Mouse (Mus musculus) ES-E14 (cell line): Measurements from ENCODE around the gene Akap2.

Experiments used
- CHD2 ChIP-seq: IDR thresholded peaks from 2 replicates; pipeline ENCODE4 v1.6.1; 2014; ENCODE audit warnings: mild to moderate bottlenecking, low read depth, low read length, inconsistent platforms
- HCFC1 ChIP-seq: IDR thresholded peaks from 2 replicates; pipeline ENCODE4 v1.6.1; 2012; ENCODE audit warnings: low read length, inconsistent platforms, borderline replicate concordance; ENCODE audit not compliant: insufficient read depth
- MAFK ChIP-seq: IDR thresholded peaks from 2 replicates; pipeline ENCODE4 v1.6.1; 2014; ENCODE audit warnings: mild to moderate bottlenecking, low read depth, low read length, inconsistent platforms; ENCODE audit not compliant: insufficient read depth
- ZC3H11A ChIP-seq: IDR thresholded peaks from 2 replicates; pipeline ENCODE4 v1.6.1; 2012; ENCODE audit warnings: low read depth, mild to moderate bottlenecking, inconsistent platforms, low read length, borderline replicate concordance
- ZNF384 ChIP-seq: IDR thresholded peaks from 2 replicates; pipeline ENCODE4 v1.6.1; 2012; ENCODE audit warnings: low read depth, low read length, inconsistent platforms

DNA sequence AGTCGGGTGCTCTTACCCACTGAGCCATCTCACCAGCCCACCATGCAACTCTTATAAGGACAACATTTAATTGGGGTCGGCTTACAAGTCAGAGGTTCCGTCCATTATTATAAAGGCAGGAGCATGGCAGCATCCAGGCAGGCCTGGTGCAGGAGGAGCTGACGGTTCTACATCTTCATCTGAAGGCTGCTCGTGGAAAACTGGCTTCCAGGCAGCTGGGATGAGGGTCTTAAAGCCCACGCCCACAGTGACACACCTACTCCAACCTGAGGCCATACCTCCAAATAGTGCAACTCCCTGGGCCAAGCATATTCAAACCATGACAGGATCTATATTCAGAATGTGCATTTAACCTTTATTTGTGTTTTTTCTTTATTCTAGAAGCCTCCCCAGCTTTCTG, 136.7 kb downstream of the Akap2 start:
- TF ChIP-seq CHD2 (no peak), ZNF384 (no peak), ZC3H11A (no peak), HCFC1 (no peak), MAFK (no peak)
